Mouse (Mus musculus): ENCODE measurements around the gene Mctp1. TPM values are rescaled to one million over a fixed set of nuclear protein-coding genes. Genes with fewer than 3 reads are reported as not detected.

Mctp1 gene
- polyA plus RNA-seq, 1 experiment from 2014 or later, result 0.20 TPM

DNA sequence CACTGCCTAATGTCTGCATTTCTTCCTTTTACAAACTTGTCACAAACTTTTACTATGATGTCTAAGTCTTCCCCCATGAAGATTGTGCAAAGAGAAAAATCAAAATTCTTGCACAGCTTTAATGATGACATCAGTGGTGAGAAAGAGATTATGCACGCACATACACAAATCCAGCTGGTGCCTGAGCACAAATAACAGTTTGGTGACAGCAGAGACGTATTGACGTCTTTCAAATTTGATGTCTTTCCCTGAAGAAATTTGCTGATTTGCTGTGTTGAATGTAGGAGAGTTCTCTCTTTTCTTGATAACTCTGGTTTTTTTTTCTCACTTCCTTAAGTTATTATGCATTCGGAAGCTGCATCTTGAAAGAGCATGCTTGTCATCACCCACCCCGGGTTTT lies 472.7 kb downstream of the Mctp1 start:
- no peak for ATAC-seq (ENCODE audit: insufficient number of reproducible peaks, low FRiP score, low TSS enrichment, low read depth)
- DNase-seq (ENCODE audit: low spot score), result no peak
- Histone ChIP-seq H3K9ac (ENCODE audit: low read length) (no peak overlapping the region), H3K27ac (replicated peaks; ENCODE audit: low read depth, low read length) (no peak overlapping the region), H3K4me2 (ENCODE audit: low read depth, severe bottlenecking) (no peak overlapping the region), H3K27me3 (ENCODE audit: control insufficient read depth, insufficient read depth, low read length) (no peaks in the 10 kb centered on the region), H3K4me3 (ENCODE audit: low read depth, low read length) (no peak overlapping the region), H3K36me3 (ENCODE audit: control insufficient read depth, insufficient read depth, low read length) (no peaks in the 10 kb centered on the region), H3K4me1 (ENCODE audit: control insufficient read depth, insufficient read depth, low read length) (no peaks in the 10 kb centered on the region), H3K9me3 (ENCODE audit: control insufficient read depth, low read length) (no peaks in the 10 kb centered on the region)
- 79% methylated on average over 5 of the region's 5 CpGs for WGBS

DNA sequence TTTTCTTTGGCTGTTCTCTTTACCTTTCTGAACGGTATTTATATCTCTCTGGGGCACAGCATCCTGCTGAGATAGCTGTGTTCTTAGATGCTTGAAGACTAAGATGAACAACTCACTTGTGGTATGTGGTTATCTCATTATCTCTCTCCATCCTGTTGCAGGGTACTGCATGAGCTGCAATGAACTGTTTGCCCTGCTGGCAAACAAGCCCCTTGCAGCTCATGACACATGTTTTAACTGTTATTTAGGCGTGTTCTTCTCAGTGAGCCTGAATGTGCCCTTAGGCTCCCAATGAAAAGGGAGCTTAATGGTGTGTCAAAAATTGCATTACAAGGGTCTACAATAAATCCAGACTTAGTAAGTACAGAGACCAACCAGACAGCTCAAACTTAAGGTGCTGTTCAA lies 473.7 kb downstream of the Mctp1 start:
- ATAC-seq (ENCODE audit: insufficient number of reproducible peaks, low FRiP score, low TSS enrichment, low read depth), result no peak
- 43% methylated on average over 2 of the region's 2 CpGs for WGBS

DNA sequence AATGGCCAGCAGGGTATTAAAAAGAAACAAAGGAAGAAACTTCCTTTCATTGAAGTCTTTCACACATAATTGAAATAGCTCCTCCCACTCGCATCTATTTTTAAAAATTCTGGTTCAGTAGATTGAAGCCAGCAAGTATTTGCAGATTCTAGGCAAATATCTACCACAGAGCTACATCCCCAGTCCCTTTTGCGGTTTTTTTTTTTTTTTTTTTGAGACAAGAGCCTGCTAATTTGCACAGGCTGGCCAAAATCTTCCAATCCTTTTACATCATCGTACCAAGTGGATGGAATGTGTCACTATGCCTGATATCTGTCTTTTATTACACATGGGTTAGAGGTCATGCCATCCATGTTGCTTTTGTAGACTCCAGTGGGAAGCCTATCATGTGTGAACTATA lies 486.0 kb downstream of the Mctp1 start:
- H3K9me3 ChIP-seq (ENCODE audit: control insufficient read depth, low read length), result no peaks in the 10 kb centered on the region
- ATAC-seq (ENCODE audit: insufficient number of reproducible peaks, low FRiP score, low TSS enrichment, low read depth) (no peak), DNase-seq (ENCODE audit: low spot score) (no peak)
- no peaks in the 10 kb centered on the region for H3K4me1 ChIP-seq (ENCODE audit: control insufficient read depth, insufficient read depth, low read length)
- no peaks in the 10 kb centered on the region for H3K36me3 ChIP-seq (ENCODE audit: control insufficient read depth, insufficient read depth, low read length)
- no peak overlapping the region for H3K27ac ChIP-seq (replicated peaks; ENCODE audit: low read depth, low read length)
- no peak overlapping the region for H3K4me3 ChIP-seq (ENCODE audit: low read depth, low read length)
- H3K9ac ChIP-seq (ENCODE audit: low read length), result no peak overlapping the region
- 83% methylated on average over 3 of the region's 3 CpGs for WGBS
- no peak overlapping the region for H3K4me2 ChIP-seq (ENCODE audit: low read depth, severe bottlenecking)
- H3K27me3 ChIP-seq (ENCODE audit: control insufficient read depth, insufficient read depth, low read length), result no peaks in the 10 kb centered on the region

More for the DNA sequence above, 473.7 kb downstream of the Mctp1 start:
- H3K4me3 ChIP-seq (ENCODE audit: low read depth, low read length), result no peak overlapping the region
- no peaks in the 10 kb centered on the region for H3K4me1 ChIP-seq (ENCODE audit: control insufficient read depth, insufficient read depth, low read length)
- H3K27ac ChIP-seq (replicated peaks; ENCODE audit: low read depth, low read length), result no peak overlapping the region
- no peaks in the 10 kb centered on the region for H3K36me3 ChIP-seq (ENCODE audit: control insufficient read depth, insufficient read depth, low read length)
- no peak overlapping the region for H3K9ac ChIP-seq (ENCODE audit: low read length)
- H3K9me3 ChIP-seq (ENCODE audit: control insufficient read depth, low read length), result no peaks in the 10 kb centered on the region
- DNase-seq (ENCODE audit: low spot score), result no peak
- H3K27me3 ChIP-seq (ENCODE audit: control insufficient read depth, insufficient read depth, low read length), result no peaks in the 10 kb centered on the region
- H3K4me2 ChIP-seq (ENCODE audit: low read depth, severe bottlenecking), result no peak overlapping the region

DNA sequence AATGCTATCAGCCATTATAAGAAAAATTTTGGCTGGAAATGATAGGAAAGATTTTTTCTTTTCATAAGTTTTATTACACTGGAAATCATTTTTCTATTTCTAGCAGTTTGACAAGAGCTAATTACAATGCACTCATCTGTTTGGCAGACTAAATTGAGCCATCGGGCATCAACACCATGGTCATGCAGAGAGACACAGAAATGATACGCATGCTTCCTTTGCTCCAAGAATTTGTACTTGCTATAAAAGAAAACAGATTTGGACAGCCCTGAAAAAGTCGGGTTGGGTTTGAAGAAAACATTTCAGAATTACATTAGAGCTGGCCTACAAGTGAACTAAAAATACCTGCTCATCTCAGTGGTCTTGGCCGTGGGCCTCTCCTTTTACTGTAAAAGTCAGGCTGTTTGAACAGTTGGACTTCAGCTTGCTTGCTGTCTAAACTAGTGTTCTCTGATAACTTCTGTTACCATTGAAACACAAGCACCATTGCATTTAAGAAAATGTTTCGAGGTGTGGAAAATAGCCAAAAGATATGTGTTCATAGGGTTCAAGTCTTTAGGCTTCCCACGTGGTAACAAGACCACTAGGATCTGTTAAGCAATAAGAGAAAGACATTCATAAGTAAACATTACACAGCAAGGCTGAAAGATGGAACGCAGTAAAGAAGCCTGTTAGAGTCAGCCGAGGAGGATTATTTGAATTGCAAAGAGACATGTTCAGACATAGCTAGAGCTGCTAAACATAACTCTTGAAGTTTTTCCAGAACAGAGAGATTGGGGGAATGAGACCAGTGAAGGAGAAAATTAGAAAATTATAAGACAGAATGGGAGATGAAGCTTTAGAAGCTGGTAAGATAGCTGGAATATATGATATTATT lies 493.8 kb downstream of the Mctp1 start:
- no peak for ATAC-seq (ENCODE audit: insufficient number of reproducible peaks, low FRiP score, low TSS enrichment, low read depth)
- 90% methylated on average over 8 of the region's 8 CpGs for WGBS

DNA sequence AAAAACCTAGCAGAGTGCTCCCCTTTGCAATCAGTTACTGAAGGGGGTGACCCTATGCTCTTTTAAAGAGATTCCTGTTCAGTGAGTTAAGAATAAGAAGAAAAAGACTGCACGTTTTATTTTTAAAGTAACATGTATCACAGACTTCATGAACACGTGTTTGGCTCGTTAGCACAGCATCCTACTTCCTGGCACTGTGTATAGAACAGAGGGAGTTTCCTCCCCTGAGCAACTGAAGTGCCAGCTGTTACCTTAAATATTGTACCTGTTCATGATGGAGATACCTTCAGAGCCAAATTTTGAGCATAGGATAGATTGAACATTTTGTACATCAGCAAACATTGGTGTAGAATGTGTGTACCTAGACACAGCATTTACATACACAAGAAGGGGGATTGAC lies 494.7 kb downstream of the Mctp1 start:
- DNase-seq (ENCODE audit: low spot score) (no peak), ATAC-seq (ENCODE audit: insufficient number of reproducible peaks, low FRiP score, low TSS enrichment, low read depth) (no peak)
- Histone ChIP-seq H3K9ac (ENCODE audit: low read length) (no peak overlapping the region), H3K4me3 (ENCODE audit: low read depth, low read length) (no peak overlapping the region), H3K4me1 (ENCODE audit: control insufficient read depth, insufficient read depth, low read length) (no peaks in the 10 kb centered on the region), H3K9me3 (ENCODE audit: control insufficient read depth, low read length) (no peaks in the 10 kb centered on the region), H3K27me3 (ENCODE audit: control insufficient read depth, insufficient read depth, low read length) (no peaks in the 10 kb centered on the region), H3K27ac (replicated peaks; ENCODE audit: low read depth, low read length) (no peak overlapping the region), H3K4me2 (ENCODE audit: low read depth, severe bottlenecking) (no peak overlapping the region), H3K36me3 (ENCODE audit: control insufficient read depth, insufficient read depth, low read length) (no peaks in the 10 kb centered on the region)
- WGBS, result 48% methylated on average over 3 of the region's 3 CpGs

More for the DNA sequence above, 493.8 kb downstream of the Mctp1 start:
- Histone ChIP-seq H3K4me3 (ENCODE audit: low read depth, low read length) (no peak overlapping the region), H3K27ac (replicated peaks; ENCODE audit: low read depth, low read length) (no peak overlapping the region), H3K9me3 (ENCODE audit: control insufficient read depth, low read length) (no peaks in the 10 kb centered on the region), H3K27me3 (ENCODE audit: control insufficient read depth, insufficient read depth, low read length) (no peaks in the 10 kb centered on the region), H3K9ac (ENCODE audit: low read length) (no peak overlapping the region), H3K4me1 (ENCODE audit: control insufficient read depth, insufficient read depth, low read length) (no peaks in the 10 kb centered on the region), H3K36me3 (ENCODE audit: control insufficient read depth, insufficient read depth, low read length) (no peaks in the 10 kb centered on the region), H3K4me2 (ENCODE audit: low read depth, severe bottlenecking) (no peak overlapping the region)
- DNase-seq (ENCODE audit: low spot score), result no peak

DNA sequence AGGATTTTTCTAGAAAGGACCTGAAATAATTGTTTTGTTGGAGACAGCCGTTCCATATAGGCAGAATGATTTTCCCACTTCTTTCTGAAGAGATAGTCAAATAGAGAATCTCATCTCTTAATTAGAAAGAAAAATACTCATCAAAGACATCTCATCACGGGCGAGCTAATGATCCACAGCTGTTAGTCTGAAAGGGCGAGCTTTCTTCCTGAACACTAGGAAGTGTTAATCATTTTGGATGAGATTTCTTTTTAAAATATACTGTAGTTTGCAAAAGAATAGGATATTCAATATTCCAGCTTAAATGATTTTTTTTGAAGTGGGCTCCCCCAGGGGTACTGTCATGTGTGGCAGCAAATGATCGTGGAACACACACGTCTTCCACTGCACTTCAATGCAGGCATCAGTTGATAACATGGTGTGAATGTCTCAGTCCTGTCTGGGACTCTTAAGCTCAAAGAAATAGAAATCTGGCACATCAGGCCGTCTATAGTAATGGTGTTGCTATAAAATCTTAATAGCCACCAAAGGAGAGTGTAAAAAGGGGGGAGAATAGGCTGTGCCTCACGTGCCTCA lies 500.3 kb downstream of the Mctp1 start:
- Histone ChIP-seq H3K4me3 (ENCODE audit: low read depth, low read length) (no peak overlapping the region), H3K36me3 (ENCODE audit: control insufficient read depth, insufficient read depth, low read length) (no peaks in the 10 kb centered on the region), H3K27ac (replicated peaks; ENCODE audit: low read depth, low read length) (no peak overlapping the region), H3K4me2 (ENCODE audit: low read depth, severe bottlenecking) (no peak overlapping the region), H3K4me1 (ENCODE audit: control insufficient read depth, insufficient read depth, low read length) (no peaks in the 10 kb centered on the region), H3K9me3 (ENCODE audit: control insufficient read depth, low read length) (no peaks in the 10 kb centered on the region), H3K27me3 (ENCODE audit: control insufficient read depth, insufficient read depth, low read length) (no peaks in the 10 kb centered on the region), H3K9ac (ENCODE audit: low read length) (no peak overlapping the region)
- ATAC-seq (ENCODE audit: insufficient number of reproducible peaks, low FRiP score, low TSS enrichment, low read depth), result no peak
- WGBS, result 63% methylated on average over 8 of the region's 8 CpGs
- DNase-seq (ENCODE audit: low spot score), result no peak

DNA sequence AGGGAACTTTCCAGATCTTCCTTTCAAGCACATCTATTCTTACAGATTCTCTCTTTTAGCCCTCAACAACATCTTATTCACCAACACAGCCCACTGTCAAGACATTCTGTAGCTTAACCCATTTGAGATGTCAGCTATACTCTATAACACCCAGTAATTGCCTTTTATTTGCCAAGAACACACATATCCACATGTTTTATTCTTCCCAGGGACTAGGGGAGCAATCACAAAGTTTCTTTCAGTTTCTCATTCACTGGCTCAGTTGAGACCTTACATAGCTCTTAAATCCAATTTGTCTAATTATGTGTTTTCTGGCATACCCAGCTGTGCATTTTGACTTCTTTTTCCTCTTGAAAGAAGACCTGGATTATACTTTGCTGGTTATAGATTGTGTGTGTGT lies 508.7 kb downstream of the Mctp1 start:
- Histone ChIP-seq H3K27ac (replicated peaks; ENCODE audit: low read depth, low read length) (no peak overlapping the region), H3K9me3 (ENCODE audit: control insufficient read depth, low read length) (no peaks in the 10 kb centered on the region), H3K27me3 (ENCODE audit: control insufficient read depth, insufficient read depth, low read length) (no peaks in the 10 kb centered on the region), H3K36me3 (ENCODE audit: control insufficient read depth, insufficient read depth, low read length) (no peaks in the 10 kb centered on the region), H3K4me3 (ENCODE audit: low read depth, low read length) (no peak overlapping the region), H3K4me1 (ENCODE audit: control insufficient read depth, insufficient read depth, low read length) (no peaks in the 10 kb centered on the region), H3K4me2 (ENCODE audit: low read depth, severe bottlenecking) (no peak overlapping the region), H3K9ac (ENCODE audit: low read length) (no peak overlapping the region)
- no peak for ATAC-seq (ENCODE audit: insufficient number of reproducible peaks, low FRiP score, low TSS enrichment, low read depth)
- DNase-seq (ENCODE audit: low spot score), result no peak

DNA sequence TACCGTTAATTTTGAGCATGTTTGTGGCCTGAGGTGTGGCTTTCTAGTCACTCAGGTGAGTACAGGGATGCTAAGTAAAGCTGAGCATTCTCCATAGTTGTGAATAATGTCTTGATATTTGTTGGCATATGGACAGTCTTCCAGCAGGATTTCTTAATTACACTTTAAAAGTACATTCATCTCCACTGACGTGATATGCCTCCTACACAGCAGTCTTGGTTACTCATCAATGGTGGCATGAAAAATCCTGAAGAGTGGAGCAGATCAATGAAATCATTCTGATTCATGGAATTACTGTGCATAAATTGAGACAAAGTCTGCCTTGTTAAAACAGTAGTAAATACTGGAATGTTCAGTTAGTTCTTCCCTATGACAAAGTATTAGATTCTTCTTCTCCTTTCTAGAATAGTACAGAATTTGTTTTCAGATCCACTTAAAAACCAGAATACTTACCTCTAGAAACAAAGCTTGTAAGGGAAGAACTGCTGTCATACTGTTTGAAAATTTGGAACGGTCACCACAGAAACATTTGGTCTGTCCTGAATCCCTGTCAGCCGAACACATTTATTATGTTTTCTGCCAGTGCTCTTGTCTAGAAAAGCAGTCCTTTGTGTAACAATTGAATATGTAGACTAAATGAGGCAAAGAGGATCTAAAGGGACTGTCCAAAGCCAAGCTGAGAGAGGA lies 511.6 kb downstream of the Mctp1 start:
- WGBS, result 90% methylated on average over 4 of the region's 4 CpGs
- Histone ChIP-seq H3K4me3 (ENCODE audit: low read depth, low read length) (no peak overlapping the region), H3K36me3 (ENCODE audit: control insufficient read depth, insufficient read depth, low read length) (no peaks in the 10 kb centered on the region), H3K27me3 (ENCODE audit: control insufficient read depth, insufficient read depth, low read length) (no peaks in the 10 kb centered on the region), H3K9ac (ENCODE audit: low read length) (no peak overlapping the region), H3K9me3 (ENCODE audit: control insufficient read depth, low read length) (no peaks in the 10 kb centered on the region), H3K4me2 (ENCODE audit: low read depth, severe bottlenecking) (no peak overlapping the region), H3K4me1 (ENCODE audit: control insufficient read depth, insufficient read depth, low read length) (no peaks in the 10 kb centered on the region), H3K27ac (replicated peaks; ENCODE audit: low read depth, low read length) (no peak overlapping the region)
- DNase-seq (ENCODE audit: low spot score), result no peak
- ATAC-seq (ENCODE audit: insufficient number of reproducible peaks, low FRiP score, low TSS enrichment, low read depth), result no peak
